Mouse (Mus musculus): Measurements from ENCODE around the gene Qtrt1.

Qtrt1 gene

GRCm38 (mm10) chr9:21411669-21412550, at the start of gene Qtrt1:
TSS of gene Qtrt1 (plus strand) at chr9:21411837.
- peak; percentile 95 for DNase-seq (ENCODE audit: low read depth, low spot score)

- peak; percentile 82 for DNase-seq (ENCODE audit: low read depth, low spot score)
Measured at GRCm38 (mm10) chr9:21366541-21367220, 45.0 kb upstream of the Qtrt1 start.

GRCm38 (mm10) chr9:21367357-21368111, 44.1 kb upstream of the Qtrt1 start, which contains the start of gene Ilf3:
TSS of gene Ilf3 (plus strand) at chr9:21367871.
- peak; percentile 100 for DNase-seq (ENCODE audit: low read depth, low spot score)

- DNase-seq (ENCODE audit: low read depth, low spot score), result peak; percentile 84
Measured at GRCm38 (mm10) chr9:21368131-21368584, 43.5 kb upstream of the Qtrt1 start.

- DNase-seq (ENCODE audit: low read depth, low spot score), result no peak
Measured at GRCm38 (mm10) chr9:21369080-21369479, 42.6 kb upstream of the Qtrt1 start.

GRCm38 (mm10) chr9:21370876-21371275, 40.8 kb upstream of the Qtrt1 start:
- peak; percentile 54 for DNase-seq (ENCODE audit: low read depth, low spot score)

- no peak for DNase-seq (ENCODE audit: low read depth, low spot score)
Measured at GRCm38 (mm10) chr9:21372508-21372907, 39.1 kb upstream of the Qtrt1 start.

- no peak for DNase-seq (ENCODE audit: low read depth, low spot score)
Measured at GRCm38 (mm10) chr9:21379195-21379594, 32.4 kb upstream of the Qtrt1 start.

GRCm38 (mm10) chr9:21380868-21381267, 30.8 kb upstream of the Qtrt1 start:
- DNase-seq (ENCODE audit: low read depth, low spot score), result no peak

GRCm38 (mm10) chr9:21383966-21384365, 27.7 kb upstream of the Qtrt1 start:
- no peak for DNase-seq (ENCODE audit: low read depth, low spot score)

GRCm38 (mm10) chr9:21392646-21393175, 18.9 kb upstream of the Qtrt1 start:
- no peak for DNase-seq (ENCODE audit: low read depth, low spot score)

GRCm38 (mm10) chr9:21395692-21396091, 15.9 kb upstream of the Qtrt1 start:
- no peak for DNase-seq (ENCODE audit: low read depth, low spot score)

GRCm38 (mm10) chr9:21397170-21397569, 14.5 kb upstream of the Qtrt1 start:
- DNase-seq (ENCODE audit: low read depth, low spot score), result no peak

GRCm38 (mm10) chr9:21401042-21401441, 10.6 kb upstream of the Qtrt1 start:
- no peak for DNase-seq (ENCODE audit: low read depth, low spot score)

GRCm38 (mm10) chr9:21402764-21403253, 8.8 kb upstream of the Qtrt1 start:
- no peak for DNase-seq (ENCODE audit: low read depth, low spot score)

- DNase-seq (ENCODE audit: low read depth, low spot score), result no peak
Measured at GRCm38 (mm10) chr9:21403745-21404144, 7.9 kb upstream of the Qtrt1 start.

GRCm38 (mm10) chr9:21405525-21405924, 6.1 kb upstream of the Qtrt1 start:
- DNase-seq (ENCODE audit: low read depth, low spot score), result no peak

GRCm38 (mm10) chr9:21407951-21408350, 3.7 kb upstream of the Qtrt1 start:
- peak; percentile 55 for DNase-seq (ENCODE audit: low read depth, low spot score)

- DNase-seq (ENCODE audit: low read depth, low spot score), result no peak
Measured at GRCm38 (mm10) chr9:21408624-21409023, 3.0 kb upstream of the Qtrt1 start.

GRCm38 (mm10) chr9:21409592-21410317, 1.9 kb upstream of the Qtrt1 start:
- peak; percentile 83 for DNase-seq (ENCODE audit: low read depth, low spot score)

- DNase-seq (ENCODE audit: low read depth, low spot score), result peak; percentile 79
Measured at GRCm38 (mm10) chr9:21417866-21418265, 6.2 kb downstream of the Qtrt1 start.

All from ZHBTc4 (cell line).